Mouse (Mus musculus): ENCODE measurements around the gene Ctc1. TPM values are rescaled to one million over a fixed set of nuclear protein-coding genes. Genes with fewer than 3 reads are reported as not detected.

Ctc1 gene
- polyA plus RNA-seq, 1 experiment from 2014 or later = 55.8 TPM

DNA sequence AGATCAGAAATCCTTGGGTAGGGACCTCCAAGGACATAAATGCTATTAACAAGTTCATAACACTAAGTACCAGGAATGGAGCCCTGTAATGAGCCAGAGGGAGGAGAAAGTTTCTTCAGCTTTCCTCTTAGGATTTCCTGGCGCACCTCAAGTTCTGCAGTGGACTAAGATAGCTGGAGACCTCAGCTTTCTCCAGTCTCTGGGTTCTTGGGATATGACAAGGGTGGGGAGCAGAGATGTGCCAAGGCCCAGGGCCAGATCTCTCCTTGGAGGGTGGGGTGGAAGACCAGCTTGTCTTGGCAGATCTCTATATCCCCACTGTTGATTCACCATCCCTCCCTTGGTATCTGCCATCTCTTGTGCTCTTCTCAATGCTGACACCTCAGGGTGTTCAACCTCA, 40.1 kb upstream of the Ctc1 start:
- Histone ChIP-seq H3K4me1 (ENCODE audit: control insufficient read depth, insufficient read depth, low read length) (peaks cover 8% of the 10 kb centered on the region; the same call in 1 of the 2 replicates), H3K4me3 (replicated peaks; ENCODE audit: low read depth, low read length) (no peak overlapping the region), H3K27me3 (ENCODE audit: control insufficient read depth, insufficient read depth, low read length) (no peaks in the 10 kb centered on the region), H3K4me2 (ENCODE audit: low read length) (no peak overlapping the region), H3K9ac (replicated peaks; ENCODE audit: low read length) (no peak overlapping the region), H3K36me3 (ENCODE audit: control insufficient read depth, insufficient read depth, low read length) (no peaks in the 10 kb centered on the region), H3K27ac (replicated peaks; ENCODE audit: low read depth, low read length) (no peak overlapping the region), H3K9me3 (ENCODE audit: control insufficient read depth, low read length) (no peaks in the 10 kb centered on the region)
- DNase-seq (no peak), ATAC-seq (ENCODE audit: low FRiP score, low TSS enrichment) (no peak)
- WGBS = 100% methylated on average over 1 of the region's 1 CpGs

DNA sequence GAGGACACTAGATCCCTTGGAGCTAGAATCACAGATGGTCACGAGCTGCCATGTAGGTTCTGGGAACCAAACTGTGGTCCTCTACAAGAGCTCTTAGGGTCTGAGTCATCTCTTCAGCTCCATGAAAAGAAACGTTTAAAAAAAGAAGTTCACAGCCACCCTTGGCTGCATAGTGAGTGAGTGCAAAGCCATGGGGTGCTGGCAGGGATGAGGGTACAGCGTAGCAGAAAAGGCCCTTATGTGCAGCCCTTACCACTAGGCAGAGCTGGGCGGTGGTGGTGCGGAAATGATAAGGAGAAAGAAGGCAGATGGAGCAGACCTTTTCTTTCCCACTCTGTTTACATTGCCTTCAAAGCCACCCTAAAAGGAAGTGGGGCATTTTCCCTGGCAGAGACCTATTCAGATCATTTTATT, 36.4 kb upstream of the Ctc1 start:
- no peak for DNase-seq
- no peak for ATAC-seq (ENCODE audit: low FRiP score, low TSS enrichment)
- Histone ChIP-seq H3K4me2 (ENCODE audit: low read length) (no peak overlapping the region), H3K9me3 (ENCODE audit: control insufficient read depth, low read length) (no peaks in the 10 kb centered on the region), H3K9ac (replicated peaks; ENCODE audit: low read length) (no peak overlapping the region), H3K27ac (replicated peaks; ENCODE audit: low read depth, low read length) (no peak overlapping the region), H3K4me1 (ENCODE audit: control insufficient read depth, insufficient read depth, low read length) (no peaks in the 10 kb centered on the region), H3K27me3 (ENCODE audit: control insufficient read depth, insufficient read depth, low read length) (no peaks in the 10 kb centered on the region), H3K36me3 (ENCODE audit: control insufficient read depth, insufficient read depth, low read length) (no peaks in the 10 kb centered on the region), H3K4me3 (replicated peaks; ENCODE audit: low read depth, low read length) (no peak overlapping the region)
- 57% methylated on average over 5 of the region's 5 CpGs for WGBS

DNA sequence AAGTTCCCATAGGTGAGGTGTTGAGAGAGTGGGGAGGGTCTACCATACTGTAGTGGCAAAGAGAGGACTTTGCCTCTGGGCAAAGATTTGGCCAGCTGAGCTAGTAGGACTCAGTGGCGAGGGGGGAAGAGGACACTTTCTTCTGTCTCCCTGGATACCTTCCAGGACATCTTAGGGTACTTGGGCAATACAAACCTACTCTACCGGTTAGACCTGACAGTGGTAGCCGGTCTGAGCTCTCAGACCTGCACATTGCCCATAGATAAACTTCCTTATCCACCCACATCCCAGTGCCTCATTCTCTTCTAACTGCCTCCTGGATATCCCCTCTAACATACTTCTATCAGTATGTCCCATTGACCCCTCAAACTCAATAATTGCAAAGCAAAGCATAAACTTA, 34.8 kb upstream of the Ctc1 start:
- H3K27ac ChIP-seq (replicated peaks; ENCODE audit: low read depth, low read length) = no peak overlapping the region
- ATAC-seq (ENCODE audit: low FRiP score, low TSS enrichment) = no peak
- H3K9ac ChIP-seq (replicated peaks; ENCODE audit: low read length) = no peak overlapping the region
- H3K36me3 ChIP-seq (ENCODE audit: control insufficient read depth, insufficient read depth, low read length) = peaks cover 2% of the 10 kb centered on the region; the same call in 1 of the 2 replicates
- no peak for DNase-seq
- no peaks in the 10 kb centered on the region for H3K27me3 ChIP-seq (ENCODE audit: control insufficient read depth, insufficient read depth, low read length)
- H3K4me1 ChIP-seq (ENCODE audit: control insufficient read depth, insufficient read depth, low read length) = no peaks in the 10 kb centered on the region
- WGBS = 85% methylated on average over 3 of the region's 3 CpGs
- H3K4me3 ChIP-seq (replicated peaks; ENCODE audit: low read depth, low read length) = no peak overlapping the region
- no peak overlapping the region for H3K4me2 ChIP-seq (ENCODE audit: low read length)
- H3K9me3 ChIP-seq (ENCODE audit: control insufficient read depth, low read length) = no peaks in the 10 kb centered on the region

DNA sequence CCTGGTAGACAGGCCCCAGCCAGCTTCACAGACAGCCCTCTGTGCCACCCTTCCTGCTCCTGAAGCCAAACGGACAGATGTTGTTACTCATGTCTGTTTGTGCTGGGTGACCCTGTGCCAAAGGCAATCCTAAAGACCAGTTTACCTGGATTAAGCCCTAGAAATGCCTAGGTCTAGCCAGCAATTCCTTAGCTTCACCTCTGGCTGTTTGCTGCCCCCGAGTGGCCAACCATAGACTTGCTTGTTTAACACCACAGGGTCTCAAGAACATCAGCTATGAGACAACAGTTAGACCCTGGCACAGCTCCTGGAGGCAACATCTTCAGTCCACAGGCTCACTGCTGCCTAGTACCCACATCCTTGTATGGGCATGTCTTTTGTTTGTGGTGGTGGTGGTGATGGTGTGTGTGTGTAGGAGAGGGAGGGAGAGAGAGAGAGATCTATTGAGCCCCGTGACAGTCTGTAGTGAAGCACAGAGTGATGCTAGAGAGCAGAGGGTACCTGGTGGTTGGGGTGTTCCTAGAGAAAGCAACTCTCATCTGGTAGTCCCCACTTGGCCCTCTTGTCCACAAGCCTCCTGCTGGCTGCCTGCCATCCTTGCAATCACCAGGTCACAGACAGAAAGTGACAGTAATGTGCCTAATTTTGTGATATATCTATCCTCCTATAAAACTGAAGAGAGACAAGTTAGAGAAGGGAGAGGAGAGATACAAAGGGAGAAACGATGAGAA, 32.9 kb upstream of the Ctc1 start:
- no peak for ATAC-seq (ENCODE audit: low FRiP score, low TSS enrichment)
- DNase-seq = peak; percentile 89
- H3K4me3 ChIP-seq (replicated peaks; ENCODE audit: low read depth, low read length) = no peak overlapping the region
- H3K36me3 ChIP-seq (ENCODE audit: control insufficient read depth, insufficient read depth, low read length) = peaks cover 19% of the 10 kb centered on the region
- no peaks in the 10 kb centered on the region for H3K27me3 ChIP-seq (ENCODE audit: control insufficient read depth, insufficient read depth, low read length)
- WGBS = 36% methylated on average over 4 of the region's 4 CpGs
- no peak overlapping the region for H3K27ac ChIP-seq (replicated peaks; ENCODE audit: low read depth, low read length)
- no peaks in the 10 kb centered on the region for H3K4me1 ChIP-seq (ENCODE audit: control insufficient read depth, insufficient read depth, low read length)
- H3K9ac ChIP-seq (replicated peaks; ENCODE audit: low read length) = no peak overlapping the region
- no peak overlapping the region for H3K4me2 ChIP-seq (ENCODE audit: low read length)
- H3K9me3 ChIP-seq (ENCODE audit: control insufficient read depth, low read length) = no peaks in the 10 kb centered on the region

DNA sequence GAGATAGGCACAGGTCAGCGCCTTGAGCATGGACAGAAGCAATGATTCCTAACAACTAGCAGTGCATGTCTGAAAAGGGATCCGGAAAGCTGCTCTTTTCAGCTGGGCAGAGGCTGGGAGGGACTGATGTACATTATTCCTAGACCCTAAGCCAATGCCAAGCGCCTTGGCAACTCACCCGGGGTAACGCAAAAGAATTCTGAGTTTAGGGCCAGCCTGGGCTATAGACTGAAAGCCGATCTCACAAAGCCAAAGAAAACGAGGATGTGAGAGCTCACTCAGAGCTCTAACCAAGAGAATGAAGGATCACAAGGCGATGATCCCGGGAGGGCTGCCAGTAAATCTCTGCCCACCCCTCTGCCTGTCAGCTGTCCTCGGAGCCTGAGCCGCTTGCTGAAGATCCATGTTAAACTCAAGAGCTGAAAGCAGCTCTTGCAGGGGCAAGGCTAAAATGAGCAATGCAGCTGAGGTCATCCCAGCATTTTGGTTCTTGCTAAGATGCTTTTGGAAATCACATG, 28.3 kb upstream of the Ctc1 start:
- no peak for ATAC-seq (ENCODE audit: low FRiP score, low TSS enrichment)
- peak; percentile 4 for DNase-seq
- no peaks in the 10 kb centered on the region for H3K9me3 ChIP-seq (ENCODE audit: control insufficient read depth, low read length)
- no peaks in the 10 kb centered on the region for H3K4me1 ChIP-seq (ENCODE audit: control insufficient read depth, insufficient read depth, low read length)
- no peak overlapping the region for H3K4me3 ChIP-seq (replicated peaks; ENCODE audit: low read depth, low read length)
- H3K4me2 ChIP-seq (ENCODE audit: low read length) = no peak overlapping the region
- 87% methylated on average over 11 of the region's 11 CpGs for WGBS
- no peaks in the 10 kb centered on the region for H3K27me3 ChIP-seq (ENCODE audit: control insufficient read depth, insufficient read depth, low read length)
- H3K36me3 ChIP-seq (ENCODE audit: control insufficient read depth, insufficient read depth, low read length) = peaks cover 64% of the 10 kb centered on the region
- no peak overlapping the region for H3K27ac ChIP-seq (replicated peaks; ENCODE audit: low read depth, low read length)
- H3K9ac ChIP-seq (replicated peaks; ENCODE audit: low read length) = no peak overlapping the region

DNA sequence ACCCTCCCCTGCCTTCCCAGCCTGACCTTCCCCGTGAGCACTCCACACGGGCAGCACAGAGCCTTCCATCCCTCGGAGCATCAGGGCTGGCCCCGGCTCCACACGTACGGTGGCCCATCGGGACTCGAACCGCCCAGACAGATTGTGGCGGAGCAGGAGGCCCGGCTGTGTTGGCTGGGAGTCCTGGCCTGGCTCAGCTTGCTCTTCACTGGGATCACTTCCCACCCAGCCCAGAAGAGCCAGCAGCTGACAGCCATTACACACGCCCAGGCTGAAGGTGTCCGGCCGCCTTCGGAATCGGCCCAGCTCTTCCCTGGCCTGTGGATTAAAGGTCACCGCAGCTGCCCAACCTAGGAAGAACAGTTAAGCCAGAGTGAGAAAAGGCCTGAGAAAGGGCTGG, 27.4 kb upstream of the Ctc1 start:
- Histone ChIP-seq H3K27me3 (ENCODE audit: control insufficient read depth, insufficient read depth, low read length) (no peaks in the 10 kb centered on the region), H3K4me3 (replicated peaks; ENCODE audit: low read depth, low read length) (no peak overlapping the region), H3K9me3 (ENCODE audit: control insufficient read depth, low read length) (no peaks in the 10 kb centered on the region), H3K4me2 (ENCODE audit: low read length) (no peak overlapping the region), H3K9ac (replicated peaks; ENCODE audit: low read length) (no peak overlapping the region), H3K27ac (replicated peaks; ENCODE audit: low read depth, low read length) (no peak overlapping the region), H3K4me1 (ENCODE audit: control insufficient read depth, insufficient read depth, low read length) (no peaks in the 10 kb centered on the region), H3K36me3 (ENCODE audit: control insufficient read depth, insufficient read depth, low read length) (peaks cover 74% of the 10 kb centered on the region)
- ATAC-seq (ENCODE audit: low FRiP score, low TSS enrichment) (no peak), DNase-seq (no peak)
- WGBS = 95% methylated on average over 17 of the region's 17 CpGs

DNA sequence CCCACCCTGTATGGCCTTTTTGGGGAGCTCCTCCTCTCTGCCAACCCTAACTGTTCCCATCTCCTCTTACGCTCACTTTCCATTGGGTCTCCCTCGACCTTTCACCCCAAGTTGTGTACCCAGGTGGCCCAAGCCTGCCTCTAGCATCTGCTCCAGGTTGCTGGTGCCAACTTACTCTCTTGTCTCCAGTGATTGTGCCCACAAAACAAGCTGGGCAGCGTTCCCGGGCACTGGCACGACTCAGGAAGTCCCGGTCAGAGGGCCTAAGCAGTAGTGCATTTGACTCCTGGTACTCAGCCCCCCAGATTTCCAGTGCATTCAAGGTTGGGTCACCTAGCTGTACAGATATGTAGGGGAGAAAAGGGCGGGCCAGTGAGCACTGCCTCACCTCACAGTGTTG, 22.6 kb upstream of the Ctc1 start:
- no peaks in the 10 kb centered on the region for H3K4me1 ChIP-seq (ENCODE audit: control insufficient read depth, insufficient read depth, low read length)
- no peak overlapping the region for H3K4me3 ChIP-seq (replicated peaks; ENCODE audit: low read depth, low read length)
- no peaks in the 10 kb centered on the region for H3K27me3 ChIP-seq (ENCODE audit: control insufficient read depth, insufficient read depth, low read length)
- H3K27ac ChIP-seq (replicated peaks; ENCODE audit: low read depth, low read length) = no peak overlapping the region
- peaks cover 94% of the 10 kb centered on the region for H3K36me3 ChIP-seq (ENCODE audit: control insufficient read depth, insufficient read depth, low read length)
- 92% methylated on average over 7 of the region's 7 CpGs for WGBS
- ATAC-seq (ENCODE audit: low FRiP score, low TSS enrichment) = no peak
- DNase-seq = no peak
- H3K9me3 ChIP-seq (ENCODE audit: control insufficient read depth, low read length) = no peaks in the 10 kb centered on the region
- H3K4me2 ChIP-seq (ENCODE audit: low read length) = no peak overlapping the region
- H3K9ac ChIP-seq (replicated peaks; ENCODE audit: low read length) = no peak overlapping the region

DNA sequence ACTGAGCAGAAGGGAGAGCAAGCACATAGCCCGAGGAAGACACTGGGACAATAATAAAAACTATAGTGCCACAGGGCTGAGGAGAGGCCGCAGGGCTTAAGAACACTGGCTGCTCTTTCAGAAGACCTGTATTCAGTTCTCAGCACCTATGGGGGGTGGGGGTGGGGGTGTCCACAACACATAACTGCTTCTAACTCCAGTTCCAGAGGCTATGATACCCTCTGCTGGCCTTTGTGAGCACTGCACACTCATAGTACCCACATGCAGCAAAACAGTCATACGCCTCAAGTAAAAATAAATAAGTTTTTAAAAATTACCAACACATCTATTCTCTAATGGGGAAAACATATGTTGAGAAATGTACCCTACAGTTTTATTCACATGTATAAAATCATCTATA, 21.3 kb upstream of the Ctc1 start:
- Histone ChIP-seq H3K4me2 (ENCODE audit: low read length) (no peak overlapping the region), H3K4me1 (ENCODE audit: control insufficient read depth, insufficient read depth, low read length) (no peaks in the 10 kb centered on the region), H3K27me3 (ENCODE audit: control insufficient read depth, insufficient read depth, low read length) (no peaks in the 10 kb centered on the region), H3K9ac (replicated peaks; ENCODE audit: low read length) (no peak overlapping the region), H3K36me3 (ENCODE audit: control insufficient read depth, insufficient read depth, low read length) (peaks cover 94% of the 10 kb centered on the region), H3K9me3 (ENCODE audit: control insufficient read depth, low read length) (no peaks in the 10 kb centered on the region), H3K4me3 (replicated peaks; ENCODE audit: low read depth, low read length) (no peak overlapping the region), H3K27ac (replicated peaks; ENCODE audit: low read depth, low read length) (no peak overlapping the region)
- 100% methylated on average over 3 of the region's 3 CpGs for WGBS
- no peak for ATAC-seq (ENCODE audit: low FRiP score, low TSS enrichment)
- no peak for DNase-seq

DNA sequence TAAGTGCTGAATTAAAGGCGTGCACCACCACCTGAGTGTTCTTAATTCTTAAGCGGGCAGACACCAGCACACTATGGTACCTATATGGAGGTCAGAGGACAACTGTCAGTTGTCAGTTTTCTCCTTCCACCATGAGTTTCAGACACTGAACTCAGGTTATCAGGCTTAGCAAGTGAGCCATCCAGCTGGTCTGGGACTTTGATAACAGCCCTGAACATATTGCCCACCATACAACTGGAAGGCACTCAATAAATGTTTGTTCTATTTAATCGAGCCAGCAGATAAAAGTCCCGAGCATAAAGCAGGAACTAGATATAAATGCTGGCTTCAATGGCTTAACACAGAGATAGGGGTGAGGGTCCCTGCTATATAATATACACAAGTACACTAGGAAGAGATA, 18.6 kb upstream of the Ctc1 start:
- H3K27me3 ChIP-seq (ENCODE audit: control insufficient read depth, insufficient read depth, low read length) = no peaks in the 10 kb centered on the region
- 96% methylated on average over 4 of the region's 4 CpGs for WGBS
- no peaks in the 10 kb centered on the region for H3K4me1 ChIP-seq (ENCODE audit: control insufficient read depth, insufficient read depth, low read length)
- no peak overlapping the region for H3K4me2 ChIP-seq (ENCODE audit: low read length)
- no peak for ATAC-seq (ENCODE audit: low FRiP score, low TSS enrichment)
- no peak overlapping the region for H3K4me3 ChIP-seq (replicated peaks; ENCODE audit: low read depth, low read length)
- H3K27ac ChIP-seq (replicated peaks; ENCODE audit: low read depth, low read length) = no peak overlapping the region
- DNase-seq = no peak
- no peaks in the 10 kb centered on the region for H3K9me3 ChIP-seq (ENCODE audit: control insufficient read depth, low read length)
- H3K9ac ChIP-seq (replicated peaks; ENCODE audit: low read length) = no peak overlapping the region
- peaks cover 93% of the 10 kb centered on the region for H3K36me3 ChIP-seq (ENCODE audit: control insufficient read depth, insufficient read depth, low read length)

All from midbrain, embryonic 14.5 days (tissue).